Mouse (Mus musculus) myocyte (in vitro differentiated cells): Measurements from ENCODE around the gene Dnaja4.

Experiments
- E2F4 ChIP-seq: IDR thresholded peaks from one replicate; pipeline ENCODE4 v1.6.1; 2011; ENCODE audit warnings: mild to moderate bottlenecking, control low read depth, moderate library complexity; ENCODE audit not compliant: insufficient read depth
- MYOG ChIP-seq, 3 experiments: IDR thresholded peaks; one replicate each; pipeline ENCODE4 v1.6.1; 2011; ENCODE audit warnings: control low read depth in 2 of 3, low read depth in 2 of 3, mild to moderate bottlenecking in 2 of 3; ENCODE audit not compliant: insufficient read length in 2 of 3, control insufficient read depth in 1 of 3, insufficient read depth in 1 of 3
- POLR2A ChIP-seq: IDR thresholded peaks from one replicate; pipeline ENCODE4 v1.6.1; 2011; ENCODE audit warnings: low read depth, mild to moderate bottlenecking, control low read depth, moderate library complexity; ENCODE audit not compliant: insufficient read length
- POLR2AphosphoS2 ChIP-seq: IDR thresholded peaks from one replicate; pipeline ENCODE4 v1.6.1; 2011; ENCODE audit warnings: low read depth, control low read depth; ENCODE audit not compliant: insufficient read length
- SRF ChIP-seq: IDR thresholded peaks from one replicate; pipeline ENCODE4 v1.6.1; 2011; ENCODE audit warnings: low read depth; ENCODE audit not compliant: control insufficient read depth, insufficient read length
- TCF12 ChIP-seq: IDR thresholded peaks from one replicate; pipeline ENCODE4 v1.6.1; 2011; ENCODE audit warnings: mild to moderate bottlenecking, control low read depth; ENCODE audit not compliant: poor library complexity, insufficient read depth, severe bottlenecking
- USF1 ChIP-seq: IDR thresholded peaks from one replicate; pipeline ENCODE4 v1.6.1; 2011; ENCODE audit warnings: low read depth, mild to moderate bottlenecking, control low read depth, moderate library complexity

- no peak for TF ChIP-seq POLR2A
- TF ChIP-seq SRF: no peak
- TF ChIP-seq MYOG (IDR thresholded peaks at IDR 0.05; ENCODE audit: control insufficient read depth in 1 of 3, insufficient read depth in 1 of 3, insufficient read length in 2 of 3, low read depth in 2 of 3): no peak
- TF ChIP-seq TCF12: no peak
- no peak for TF ChIP-seq POLR2AphosphoS2
- TF ChIP-seq USF1: no peak
- TF ChIP-seq E2F4: no peak
These were observed 5.7 kb downstream of the Dnaja4 start for GRCm38 (mm10) chr9:54704361-54704760.
